Mouse (Mus musculus): ENCODE data around the gene Rasgef1a. TPM values are rescaled to one million over a fixed set of nuclear protein-coding genes. Genes with fewer than 3 reads are reported as not detected.

Gene Rasgef1a
- polyA plus RNA-seq (2014; fragmentation: Nextera tagmentation; extraction: Ambion mirVana), result 0.28 and 0.29 TPM in 2 replicates

GRCm38 (mm10) chr6:118010756-118011615 lies at the start of gene Rasgef1a:
Gene Rasgef1a, plus strand, starts transcription at chr6:118011438.
- Histone ChIP-seq H3K9me3 (ENCODE audit: control insufficient read depth, low read length) (no peaks in the 10 kb centered on the region), H3K27me3 (ENCODE audit: control insufficient read depth, insufficient read depth, low read length) (peaks cover 26% of the 10 kb centered on the region), H3K27ac (ENCODE audit: low read depth, low read length) (no peak within 1 kb of the TSS), H3K9ac (ENCODE audit: low read depth, low read length) (peak within 1 kb of the TSS; percentile 42; the same call in 1 of the 2 replicates), H3K36me3 (ENCODE audit: control insufficient read depth, insufficient read depth, low read length) (no peaks in the 10 kb centered on the region), H3K4me1 (ENCODE audit: control insufficient read depth, insufficient read depth, low read length) (peaks cover 6% of the 10 kb centered on the region; the same call in 1 of the 2 replicates), H3K4me3 (ENCODE audit: low read length) (peak within 1 kb of the TSS; percentile 45), H3K4me2 (replicated peaks; ENCODE audit: low read depth, low read length) (peak within 1 kb of the TSS; percentile 91)
- ATAC-seq (ENCODE audit: low FRiP score, low TSS enrichment), result 0 out of 2 replicates have a peak, but pooled peaks have one; percentile 20
- 14% methylated on average over 48 of the region's 70 CpGs for WGBS

- Histone ChIP-seq H3K9ac (ENCODE audit: low read depth, low read length) (no peak overlapping the region), H3K36me3 (ENCODE audit: control insufficient read depth, insufficient read depth, low read length) (no peaks in the 10 kb centered on the region), H3K4me1 (ENCODE audit: control insufficient read depth, insufficient read depth, low read length) (0 out of 2 replicates have a peak, but pooled peaks cover 7% of the 10 kb centered on the region), H3K27me3 (ENCODE audit: control insufficient read depth, insufficient read depth, low read length) (no peaks in the 10 kb centered on the region), H3K4me2 (replicated peaks; ENCODE audit: low read depth, low read length) (no peak overlapping the region), H3K27ac (ENCODE audit: low read depth, low read length) (no peak overlapping the region), H3K4me3 (ENCODE audit: low read length) (no peak overlapping the region), H3K9me3 (ENCODE audit: control insufficient read depth, low read length) (peaks cover 4% of the 10 kb centered on the region; the same call in 1 of the 2 replicates)
- WGBS, result 89% methylated on average over 3 of the region's 3 CpGs
- no peak for ATAC-seq (ENCODE audit: low FRiP score, low TSS enrichment)
Measured at GRCm38 (mm10) chr6:117963201-117963600, 48.0 kb upstream of the Rasgef1a start.

DNA sequence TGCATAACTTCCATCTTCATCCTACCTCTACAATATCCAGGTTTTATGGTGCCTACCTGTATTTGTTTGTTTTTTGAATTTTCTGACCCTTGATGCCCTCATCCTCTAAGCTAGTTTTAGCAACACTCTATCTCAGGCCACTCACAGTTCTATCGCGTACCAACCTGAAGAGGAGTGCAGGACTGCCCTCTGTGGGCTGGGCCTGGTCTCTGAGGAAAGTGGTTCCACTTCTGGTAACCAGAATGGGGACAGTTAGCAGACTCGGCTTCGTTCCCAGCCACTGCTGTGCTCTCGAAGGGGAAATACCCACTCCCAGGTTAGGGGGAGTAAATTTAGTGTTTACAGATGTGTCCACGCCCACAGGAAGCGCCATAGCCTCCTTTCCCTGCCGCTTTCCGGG lies 44.5 kb upstream of the Rasgef1a start:
- Histone ChIP-seq H3K9me3 (ENCODE audit: control insufficient read depth, low read length) (peaks cover 4% of the 10 kb centered on the region; the same call in 1 of the 2 replicates), H3K27ac (ENCODE audit: low read depth, low read length) (no peak overlapping the region; the same call in 1 of the 2 replicates), H3K4me1 (ENCODE audit: control insufficient read depth, insufficient read depth, low read length) (0 out of 2 replicates have a peak, but pooled peaks cover 7% of the 10 kb centered on the region), H3K36me3 (ENCODE audit: control insufficient read depth, insufficient read depth, low read length) (no peaks in the 10 kb centered on the region), H3K4me3 (ENCODE audit: low read length) (no peak overlapping the region), H3K27me3 (ENCODE audit: control insufficient read depth, insufficient read depth, low read length) (no peaks in the 10 kb centered on the region), H3K9ac (ENCODE audit: low read depth, low read length) (0 out of 2 replicates have a peak overlapping the region, but pooled peaks have one; percentile 18), H3K4me2 (replicated peaks; ENCODE audit: low read depth, low read length) (no peak overlapping the region)
- ATAC-seq (ENCODE audit: low FRiP score, low TSS enrichment), result peak; percentile 66; the same call in 1 of the 2 replicates
- 19% methylated on average over 9 of the region's 9 CpGs for WGBS

GRCm38 (mm10) chr6:117987173-117987572 lies 24.1 kb upstream of the Rasgef1a start:
- 66% methylated on average over 5 of the region's 5 CpGs for WGBS
- no peak overlapping the region for H3K4me2 ChIP-seq (replicated peaks; ENCODE audit: low read depth, low read length)
- H3K9me3 ChIP-seq (ENCODE audit: control insufficient read depth, low read length), result no peaks in the 10 kb centered on the region
- H3K27me3 ChIP-seq (ENCODE audit: control insufficient read depth, insufficient read depth, low read length), result no peaks in the 10 kb centered on the region
- no peak overlapping the region for H3K4me3 ChIP-seq (ENCODE audit: low read length)
- H3K9ac ChIP-seq (ENCODE audit: low read depth, low read length), result no peak overlapping the region
- H3K27ac ChIP-seq (ENCODE audit: low read depth, low read length), result no peak overlapping the region
- ATAC-seq (ENCODE audit: low FRiP score, low TSS enrichment), result no peak
- H3K4me1 ChIP-seq (ENCODE audit: control insufficient read depth, insufficient read depth, low read length), result no peaks in the 10 kb centered on the region
- no peaks in the 10 kb centered on the region for H3K36me3 ChIP-seq (ENCODE audit: control insufficient read depth, insufficient read depth, low read length)

DNA sequence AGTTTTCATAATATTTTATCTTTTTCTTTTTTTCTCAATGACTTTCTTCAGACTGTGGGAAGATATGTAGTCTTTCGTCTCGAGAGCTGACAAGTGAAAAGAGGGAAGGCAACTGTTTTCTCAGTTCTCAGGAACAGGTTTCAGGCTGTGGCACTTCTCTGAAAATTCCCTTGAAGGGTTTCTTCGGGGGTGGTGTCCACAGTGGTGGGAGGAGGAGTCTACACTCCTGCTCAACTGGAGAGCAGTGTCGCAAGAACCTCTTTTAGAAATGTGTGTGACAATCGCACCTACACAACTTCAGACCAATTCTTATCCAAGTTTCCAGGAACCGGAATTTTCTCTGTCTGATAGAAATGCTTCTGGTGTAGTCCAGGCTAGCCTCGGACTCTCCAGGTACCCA lies 22.0 kb upstream of the Rasgef1a start:
- no peak overlapping the region for H3K4me3 ChIP-seq (ENCODE audit: low read length)
- ATAC-seq (ENCODE audit: low FRiP score, low TSS enrichment), result no peak
- H3K4me2 ChIP-seq (replicated peaks; ENCODE audit: low read depth, low read length), result no peak overlapping the region
- H3K27me3 ChIP-seq (ENCODE audit: control insufficient read depth, insufficient read depth, low read length), result no peaks in the 10 kb centered on the region
- H3K9ac ChIP-seq (ENCODE audit: low read depth, low read length), result no peak overlapping the region
- WGBS, result 83% methylated on average over 7 of the region's 7 CpGs
- no peak overlapping the region for H3K27ac ChIP-seq (ENCODE audit: low read depth, low read length)
- no peaks in the 10 kb centered on the region for H3K9me3 ChIP-seq (ENCODE audit: control insufficient read depth, low read length)
- H3K4me1 ChIP-seq (ENCODE audit: control insufficient read depth, insufficient read depth, low read length), result no peaks in the 10 kb centered on the region
- H3K36me3 ChIP-seq (ENCODE audit: control insufficient read depth, insufficient read depth, low read length), result no peaks in the 10 kb centered on the region

DNA sequence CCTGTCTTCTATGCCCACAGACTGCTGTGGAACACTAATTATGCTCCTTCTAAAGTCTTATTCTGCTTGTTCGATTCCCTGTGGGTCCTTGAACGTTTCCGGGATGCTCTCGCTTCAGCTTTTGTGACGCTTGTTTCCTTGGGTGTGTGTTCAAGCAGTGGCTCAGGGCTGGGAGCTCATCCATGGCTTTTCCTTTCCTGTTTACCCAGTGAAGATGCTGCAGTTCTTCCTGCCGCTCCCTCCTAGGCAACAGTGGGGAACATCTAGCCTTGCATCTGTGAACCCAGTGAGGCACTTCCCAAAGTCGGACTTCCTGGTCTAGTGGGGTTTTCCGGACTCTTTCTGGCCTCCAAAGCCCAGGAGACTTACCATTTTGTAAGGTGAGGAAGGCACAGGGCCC lies 20.6 kb upstream of the Rasgef1a start:
- no peak overlapping the region for H3K9ac ChIP-seq (ENCODE audit: low read depth, low read length)
- H3K27ac ChIP-seq (ENCODE audit: low read depth, low read length), result no peak overlapping the region
- no peaks in the 10 kb centered on the region for H3K27me3 ChIP-seq (ENCODE audit: control insufficient read depth, insufficient read depth, low read length)
- no peaks in the 10 kb centered on the region for H3K4me1 ChIP-seq (ENCODE audit: control insufficient read depth, insufficient read depth, low read length)
- no peaks in the 10 kb centered on the region for H3K9me3 ChIP-seq (ENCODE audit: control insufficient read depth, low read length)
- no peak for ATAC-seq (ENCODE audit: low FRiP score, low TSS enrichment)
- no peak overlapping the region for H3K4me3 ChIP-seq (ENCODE audit: low read length)
- no peaks in the 10 kb centered on the region for H3K36me3 ChIP-seq (ENCODE audit: control insufficient read depth, insufficient read depth, low read length)
- H3K4me2 ChIP-seq (replicated peaks; ENCODE audit: low read depth, low read length), result no peak overlapping the region
- 65% methylated on average over 8 of the region's 8 CpGs for WGBS

GRCm38 (mm10) chr6:117991297-117991696 lies 19.9 kb upstream of the Rasgef1a start:
- WGBS, result 83% methylated on average over 7 of the region's 7 CpGs
- H3K27ac ChIP-seq (ENCODE audit: low read depth, low read length), result no peak overlapping the region
- ATAC-seq (ENCODE audit: low FRiP score, low TSS enrichment), result no peak
- no peaks in the 10 kb centered on the region for H3K27me3 ChIP-seq (ENCODE audit: control insufficient read depth, insufficient read depth, low read length)
- no peak overlapping the region for H3K4me3 ChIP-seq (ENCODE audit: low read length)
- H3K9ac ChIP-seq (ENCODE audit: low read depth, low read length), result no peak overlapping the region
- H3K4me1 ChIP-seq (ENCODE audit: control insufficient read depth, insufficient read depth, low read length), result no peaks in the 10 kb centered on the region
- no peak overlapping the region for H3K4me2 ChIP-seq (replicated peaks; ENCODE audit: low read depth, low read length)
- no peaks in the 10 kb centered on the region for H3K36me3 ChIP-seq (ENCODE audit: control insufficient read depth, insufficient read depth, low read length)
- no peaks in the 10 kb centered on the region for H3K9me3 ChIP-seq (ENCODE audit: control insufficient read depth, low read length)

GRCm38 (mm10) chr6:117991928-117992327 lies 19.3 kb upstream of the Rasgef1a start:
- WGBS, result 66% methylated on average over 8 of the region's 8 CpGs
- ATAC-seq (ENCODE audit: low FRiP score, low TSS enrichment), result no peak
- H3K9me3 ChIP-seq (ENCODE audit: control insufficient read depth, low read length), result no peaks in the 10 kb centered on the region

GRCm38 (mm10) chr6:117995168-117995567 lies 16.1 kb upstream of the Rasgef1a start:
- WGBS, result 30% methylated on average over 9 of the region's 9 CpGs
- H3K9ac ChIP-seq (ENCODE audit: low read depth, low read length), result no peak overlapping the region

More at GRCm38 (mm10) chr6:117991928-117992327, 19.3 kb upstream of the Rasgef1a start:
- no peaks in the 10 kb centered on the region for H3K36me3 ChIP-seq (ENCODE audit: control insufficient read depth, insufficient read depth, low read length)
- H3K4me3 ChIP-seq (ENCODE audit: low read length), result no peak overlapping the region
- no peak overlapping the region for H3K27ac ChIP-seq (ENCODE audit: low read depth, low read length)
- no peak overlapping the region for H3K4me2 ChIP-seq (replicated peaks; ENCODE audit: low read depth, low read length)
- no peak overlapping the region for H3K9ac ChIP-seq (ENCODE audit: low read depth, low read length)
- H3K4me1 ChIP-seq (ENCODE audit: control insufficient read depth, insufficient read depth, low read length), result no peaks in the 10 kb centered on the region
- no peaks in the 10 kb centered on the region for H3K27me3 ChIP-seq (ENCODE audit: control insufficient read depth, insufficient read depth, low read length)

More at GRCm38 (mm10) chr6:117995168-117995567, 16.1 kb upstream of the Rasgef1a start:
- H3K4me2 ChIP-seq (replicated peaks; ENCODE audit: low read depth, low read length), result no peak overlapping the region
- no peak for ATAC-seq (ENCODE audit: low FRiP score, low TSS enrichment)
- no peak overlapping the region for H3K4me3 ChIP-seq (ENCODE audit: low read length)
- no peak overlapping the region for H3K27ac ChIP-seq (ENCODE audit: low read depth, low read length)
- no peaks in the 10 kb centered on the region for H3K4me1 ChIP-seq (ENCODE audit: control insufficient read depth, insufficient read depth, low read length)
- H3K9me3 ChIP-seq (ENCODE audit: control insufficient read depth, low read length), result no peaks in the 10 kb centered on the region
- H3K27me3 ChIP-seq (ENCODE audit: control insufficient read depth, insufficient read depth, low read length), result no peaks in the 10 kb centered on the region
- no peaks in the 10 kb centered on the region for H3K36me3 ChIP-seq (ENCODE audit: control insufficient read depth, insufficient read depth, low read length)
